Mouse (Mus musculus) adrenal gland, postnatal 14 days (tissue): ENCODE data around the gene Pagr1a. TPM values are rescaled to one million over a fixed set of nuclear protein-coding genes. Genes with fewer than 3 reads are reported as not detected.

ENCODE experiments used
- DNase-seq: peaks from one replicate; pipeline ENCODE4 v3.0.0; 2021; ENCODE audit warnings: mixed read lengths
- microRNA-seq, 2 experiments: library from miRNA; unstranded; fragments of <30 nt; microRNA quantifications; one replicate each; pipeline ENCODE4 v1.2.0; 2021
- total RNA-seq: library from RNA; stranded (reverse); gene quantifications from 2 replicates; pipeline ENCODE4 v1.2.3, GENCODE M21; 2021

Gene Pagr1a
- total RNA-seq, 1 experiment from 2014 or later: 24.6 TPM

GRCm38 (mm10) chr7:127003620-127004019 lies 13.5 kb downstream of the Pagr1a start:
- DNase-seq: no peak

GRCm38 (mm10) chr7:126999568-126999967 lies 17.6 kb downstream of the Pagr1a start:
- DNase-seq: no peak

- DNase-seq: peak; percentile 31
Measured at GRCm38 (mm10) chr7:126996449-126996848, 20.7 kb downstream of the Pagr1a start.

GRCm38 (mm10) chr7:126988816-126989215 lies 28.3 kb downstream of the Pagr1a start:
- no peak for DNase-seq

GRCm38 (mm10) chr7:126986319-126986718 lies 30.8 kb downstream of the Pagr1a start:
- peak; percentile 62 for DNase-seq

GRCm38 (mm10) chr7:126984667-126985444 lies 32.3 kb downstream of the Pagr1a start:
- no peak for DNase-seq

- DNase-seq: no peak
Measured at GRCm38 (mm10) chr7:126983113-126983512, 34.0 kb downstream of the Pagr1a start.

- no peak for DNase-seq
Measured at GRCm38 (mm10) chr7:126982054-126982453, 35.1 kb downstream of the Pagr1a start.

- DNase-seq: no peak
Measured at GRCm38 (mm10) chr7:126981601-126982000, 35.6 kb downstream of the Pagr1a start.

GRCm38 (mm10) chr7:126978841-126979240 lies 38.3 kb downstream of the Pagr1a start:
- no peak for DNase-seq

GRCm38 (mm10) chr7:126976878-126977459 lies 40.2 kb downstream of the Pagr1a start:
- DNase-seq: no peak

GRCm38 (mm10) chr7:126975950-126976866 lies 40.9 kb downstream of the Pagr1a start, which contains the start of gene Cdiptos:
Cdiptos (minus strand) TSS chr7:126976098.
- DNase-seq: peak; percentile 98

GRCm38 (mm10) chr7:126975893-126975949 lies 41.4 kb downstream of the Pagr1a start, which contains the start of gene Cdipt:
Cdipt (plus strand) TSS chr7:126975914.
- DNase-seq: no peak

- DNase-seq: peak; percentile 41
Measured at GRCm38 (mm10) chr7:126975493-126975892, 41.7 kb downstream of the Pagr1a start.

GRCm38 (mm10) chr7:126967361-126967760 lies 49.8 kb downstream of the Pagr1a start:
- DNase-seq: peak; percentile 60

- DNase-seq: no peak
Measured at GRCm38 (mm10) chr7:126965568-126965967, 51.6 kb downstream of the Pagr1a start.

Small RNAs within 50 kb of the gene (microRNA-seq; reads per million reads assigned to microRNA genes)
- gene Gm44343: 0 reads per million in 2 experiments

Other genes with a start within 250 kb of the Pagr1a start
- 129 and 173 TPM in 2 replicates for gene Ypel3, start 240.4 kb downstream of the Pagr1a start, total RNA-seq
- 1.2 and 1.5 TPM in 2 replicates for gene Tbx6, start 235.9 kb downstream of the Pagr1a start, total RNA-seq
- 94.7 and 109 TPM in 2 replicates for gene Ppp4c, start 224.9 kb downstream of the Pagr1a start, total RNA-seq
- gene Fam57b, start 219.7 kb downstream of the Pagr1a start, total RNA-seq: 32.1 and 32.5 TPM in 2 replicates
- gene 4930451I11Rik, start 185.7 kb downstream of the Pagr1a start, total RNA-seq: not detected in 2 replicates
- 0.63 and 0.64 TPM in 2 replicates for gene Doc2a, start 169.9 kb downstream of the Pagr1a start, total RNA-seq
- 24.1 and 30.2 TPM in 2 replicates for gene Hirip3, start 155.4 kb downstream of the Pagr1a start, total RNA-seq
- 39.2 and 41.9 TPM in 2 replicates for gene Ino80e, start 155.0 kb downstream of the Pagr1a start, total RNA-seq
- gene Taok2, start 132.6 kb downstream of the Pagr1a start, total RNA-seq: 68.8 and 79.4 TPM in 2 replicates
- 27.6 and 27.9 TPM in 2 replicates for gene Tmem219, start 94.4 kb downstream of the Pagr1a start, total RNA-seq
- 20.2 and 24.7 TPM in 2 replicates for gene Kctd13, start 88.5 kb downstream of the Pagr1a start, total RNA-seq
- 1.7 and 2.2 TPM in 2 replicates for gene Asphd1, start 67.8 kb downstream of the Pagr1a start, total RNA-seq
- gene Sez6l2, start 66.8 kb downstream of the Pagr1a start, total RNA-seq: 54.2 and 62.2 TPM in 2 replicates
- 78.2 and 83.0 TPM in 2 replicates for gene Cdipt, start 41.4 kb downstream of the Pagr1a start, total RNA-seq
- gene Cdiptos, start 41.3 kb downstream of the Pagr1a start, total RNA-seq: 1.6 TPM in 2 replicates
- gene Mvp, start 2.7 kb downstream of the Pagr1a start, total RNA-seq: 61.7 and 63.8 TPM in 2 replicates
- 3.0 and 3.2 TPM in 2 replicates for gene Pagr1b, start 868 bp downstream of the Pagr1a start, total RNA-seq
- gene Gm42742, start 3.7 kb upstream of the Pagr1a start, total RNA-seq: 8.4 and 26.9 TPM in 2 replicates
- gene Prrt2, start 3.9 kb upstream of the Pagr1a start, total RNA-seq: 3.5 and 4.6 TPM in 2 replicates
- 133 and 142 TPM in 2 replicates for gene Maz, start 9.7 kb upstream of the Pagr1a start, total RNA-seq
- 18.9 and 21.7 TPM in 2 replicates for gene Kif22, start 25.1 kb upstream of the Pagr1a start, total RNA-seq
- not detected in 2 replicates for gene Zg16, start 70.0 kb upstream of the Pagr1a start, total RNA-seq
- gene AI467606, start 74.0 kb upstream of the Pagr1a start, total RNA-seq: 1.3 and 5.7 TPM in 2 replicates
- 1.8 and 11.4 TPM in 2 replicates for gene Qprt, start 104.9 kb upstream of the Pagr1a start, total RNA-seq
- gene Spn, start 120.5 kb upstream of the Pagr1a start, total RNA-seq: 1.4 and 7.9 TPM in 2 replicates
- 50.9 and 55.4 TPM in 2 replicates for gene Cd2bp2, start 178.7 kb upstream of the Pagr1a start, total RNA-seq
- 38.9 and 45.6 TPM in 2 replicates for gene Tbc1d10b, start 191.1 kb upstream of the Pagr1a start, total RNA-seq
- gene Mylpf, start 191.5 kb upstream of the Pagr1a start, total RNA-seq: 4.3 and 4.9 TPM in 2 replicates
- 10.0 and 13.8 TPM in 2 replicates for gene Zfp553, start 215.7 kb upstream of the Pagr1a start, total RNA-seq
- gene Sept1, start 215.8 kb upstream of the Pagr1a start, total RNA-seq: 11.2 and 35.8 TPM in 2 replicates
- gene Zfp771, start 226.9 kb upstream of the Pagr1a start, total RNA-seq: 25.9 and 28.1 TPM in 2 replicates
- gene Dctpp1, start 243.4 kb upstream of the Pagr1a start, total RNA-seq: 48.3 and 57.5 TPM in 2 replicates